Mouse (Mus musculus) hindbrain, embryonic 16.5 days (tissue): Measurements from ENCODE around the gene Prickle1. TPM values are rescaled to one million over a fixed set of nuclear protein-coding genes. Genes with fewer than 3 reads are reported as not detected.

ENCODE experiments used
- ATAC-seq: fragments of 200-750 bp; cut with Nextera tagmentation; 2 replicates; pipeline ENCODE4 v1.8.0; 2017; ENCODE audit warnings: moderate TSS enrichment, moderate library complexity
- H3K27ac ChIP-seq: fragments of 300-500 bp; sonication (generic); 2 replicates; pipeline ENCODE4 v1.5.1; 2014; ENCODE audit warnings: low read depth, mild to moderate bottlenecking, control low read depth, low read length, moderate library complexity
- H3K27me3 ChIP-seq: fragments of 300-500 bp; sonication (generic); replicated peaks from 2 replicates; pipeline ENCODE4 v1.6.1; 2014; ENCODE audit warnings: low read length; ENCODE audit not compliant: control insufficient read depth, insufficient read depth
- H3K36me3 ChIP-seq: fragments of 300-500 bp; sonication (generic); 2 replicates; pipeline ENCODE4 v1.6.1; 2014; ENCODE audit warnings: mild to moderate bottlenecking, low read length, moderate library complexity, mixed read lengths; ENCODE audit not compliant: control insufficient read depth, insufficient read depth
- H3K4me1 ChIP-seq: fragments of 300-500 bp; sonication (generic); 2 replicates; pipeline ENCODE4 v1.6.1; 2014; ENCODE audit warnings: low read depth, low read length; ENCODE audit not compliant: control insufficient read depth, insufficient read depth
- H3K4me2 ChIP-seq: fragments of 300-500 bp; sonication (generic); 2 replicates; pipeline ENCODE4 v1.6.1; 2014; ENCODE audit warnings: mild to moderate bottlenecking, low read length, control low read depth, moderate library complexity
- H3K4me3 ChIP-seq: fragments of 300-500 bp; sonication (generic); 2 replicates; pipeline ENCODE4 v1.5.1; 2014; ENCODE audit warnings: mild to moderate bottlenecking, low read length, control low read depth, moderate library complexity
- H3K9ac ChIP-seq: fragments of 300-500 bp; sonication (generic); 2 replicates; pipeline ENCODE4 v1.6.1; 2014; ENCODE audit warnings: low read depth, mild to moderate bottlenecking, control low read depth, low read length, moderate library complexity
- H3K9me3 ChIP-seq: fragments of 300-500 bp; sonication (generic); 2 replicates; pipeline ENCODE4 v1.6.1; 2014; ENCODE audit warnings: mild to moderate bottlenecking, low read length, moderate library complexity; ENCODE audit not compliant: control insufficient read depth
- WGBS: fragments of 180-500 bp; shearing (Covaris S2); extraction: QIAGEN DNeasy Blood & Tissue Kit; methylation state at CpG from one replicate; pipeline ENCODE4 v1.1.7; 2014; 5-methylcytosine and 5-hydroxymethylcytosine counted together
- polyA plus RNA-seq: library from polyadenylated mRNA; unstranded; fragments of >200 nt; fragmentation: Nextera tagmentation; extraction: Ambion mirVana; gene quantifications from 2 replicates; pipeline ENCODE4 v1.2.1, GENCODE M21; 2015

Gene Prickle1
- polyA plus RNA-seq, 1 experiment from 2014 or later = 20.1 TPM

DNA sequence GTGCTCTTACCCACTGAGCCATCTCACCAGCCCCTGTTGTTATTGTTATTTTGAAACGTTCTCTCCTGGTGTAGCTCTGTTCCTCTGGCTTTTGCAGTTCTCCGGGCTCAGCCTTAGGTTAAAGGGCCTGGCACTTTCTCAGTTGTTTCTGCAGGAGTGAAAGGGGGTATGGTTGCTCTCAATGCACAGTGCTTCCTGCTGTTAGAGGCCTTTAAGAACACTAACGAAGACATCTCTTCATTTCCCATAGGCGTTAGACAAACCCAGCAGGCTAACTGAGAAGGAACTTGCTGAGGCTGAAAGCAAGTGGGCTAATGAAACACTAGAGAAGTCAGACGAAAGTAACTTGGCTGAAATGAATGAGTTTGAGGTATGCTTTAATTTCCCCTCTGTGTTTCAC lies 136.3 kb downstream of the Prickle1 start:
- no peak overlapping the region for H3K4me2 ChIP-seq
- no peaks in the 10 kb centered on the region for H3K4me1 ChIP-seq
- H3K27ac ChIP-seq = no peak overlapping the region
- no peak for ATAC-seq
- WGBS = 52% methylated on average over 5 of the region's 5 CpGs
- H3K9ac ChIP-seq = no peak overlapping the region
- no peaks in the 10 kb centered on the region for H3K36me3 ChIP-seq
- no peak overlapping the region for H3K4me3 ChIP-seq
- no peaks in the 10 kb centered on the region for H3K9me3 ChIP-seq
- no peaks in the 10 kb centered on the region for H3K27me3 ChIP-seq

DNA sequence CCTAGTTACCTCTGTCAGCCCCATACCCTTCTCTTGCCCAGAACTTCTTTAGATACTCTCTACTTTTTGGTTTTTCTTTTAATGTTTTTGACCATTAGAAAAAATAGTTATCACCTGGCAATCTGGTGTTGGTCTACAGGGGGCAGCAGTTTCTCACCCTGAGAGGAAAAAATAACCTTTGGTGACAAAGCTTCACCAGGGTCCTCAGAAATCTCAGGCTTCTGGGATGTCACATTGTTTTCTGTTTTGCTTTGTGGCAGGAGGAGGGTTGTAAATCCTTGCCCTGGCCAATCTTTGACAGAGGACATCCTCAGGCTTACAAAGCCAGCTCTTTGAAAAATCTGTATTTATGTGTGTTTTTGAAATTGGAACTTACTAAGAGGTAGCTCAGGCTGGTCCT lies 139.7 kb downstream of the Prickle1 start:
- Histone ChIP-seq H3K4me2 (no peak overlapping the region), H3K9ac (no peak overlapping the region), H3K4me1 (no peaks in the 10 kb centered on the region), H3K36me3 (no peaks in the 10 kb centered on the region), H3K27ac (no peak overlapping the region), H3K4me3 (no peak overlapping the region), H3K27me3 (no peaks in the 10 kb centered on the region), H3K9me3 (no peaks in the 10 kb centered on the region)
- no peak for ATAC-seq

DNA sequence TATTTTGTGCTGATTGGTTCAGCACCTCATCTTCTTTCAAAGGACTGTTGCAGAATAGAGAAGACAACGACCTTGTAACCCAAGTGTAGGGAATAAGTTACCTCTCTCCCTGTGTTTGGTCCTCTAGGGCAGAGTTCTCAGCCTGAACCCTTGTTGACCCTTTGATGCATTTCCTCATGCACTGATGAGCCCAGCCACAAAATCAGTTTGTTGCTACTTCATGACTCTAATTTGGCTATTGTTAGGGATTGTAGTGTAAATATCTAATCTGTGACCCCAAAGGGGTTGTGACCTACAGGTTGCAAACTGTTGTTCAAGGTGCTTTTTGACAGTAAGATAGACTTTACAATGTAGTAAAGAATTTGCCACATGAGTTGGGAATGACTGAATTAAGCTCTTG lies 142.4 kb downstream of the Prickle1 start:
- Histone ChIP-seq H3K27me3 (no peaks in the 10 kb centered on the region), H3K4me1 (no peaks in the 10 kb centered on the region), H3K9me3 (no peaks in the 10 kb centered on the region), H3K27ac (no peak overlapping the region), H3K9ac (no peak overlapping the region), H3K36me3 (no peaks in the 10 kb centered on the region), H3K4me2 (no peak overlapping the region), H3K4me3 (no peak overlapping the region)
- no peak for ATAC-seq
- 83% methylated on average over 1 of the region's 1 CpGs for WGBS

Other genes with a start within 250 kb of the Prickle1 start
- gene Zcrb1, start 197.6 kb downstream of the Prickle1 start, polyA plus RNA-seq = 139 and 147 TPM in 2 replicates
- gene Pphln1, start 197.5 kb downstream of the Prickle1 start, polyA plus RNA-seq = 36.6 and 36.7 TPM in 2 replicates